Mouse (Mus musculus): Measurements from ENCODE around the gene Fbxo46. TPM values are rescaled to one million over a fixed set of nuclear protein-coding genes. Genes with fewer than 3 reads are reported as not detected.

The Fbxo46 gene
- polyA plus RNA-seq, 1 experiment from 2014 or later: 16.3 TPM

MicroRNAs encoded within 50 kb of the gene (microRNA counts, 519-probe panel; counts per million panel counts)
- microRNA mmu-miR-330: 2,049 counts per million, percentile 18 among the panel's probes with 10 or more counts

Small RNA genes within 50 kb of the gene (microRNA-seq; reads per million reads assigned to microRNA genes)
- gene Mir3100 (not detected), gene Mir330 (157 reads per million, percentile 62 among the genes with 10 or more reads in this experiment)

Other genes with a start within 250 kb of the Fbxo46 start
- 2.3 and 4.8 TPM in 2 replicates for gene Pglyrp1, start 248.5 kb upstream of the Fbxo46 start, polyA plus RNA-seq (2015; fragmentation: Nextera tagmentation; extraction: Ambion mirVana)
- gene Ccdc61, start 209.4 kb upstream of the Fbxo46 start, polyA plus RNA-seq (2015; fragmentation: Nextera tagmentation; extraction: Ambion mirVana): 27.7 and 28.9 TPM in 2 replicates
- gene Nova2, start 194.0 kb upstream of the Fbxo46 start, polyA plus RNA-seq (2015; fragmentation: Nextera tagmentation; extraction: Ambion mirVana): 0.67 and 0.93 TPM in 2 replicates
- not detected in 2 replicates for gene Nanos2, start 132.5 kb upstream of the Fbxo46 start, polyA plus RNA-seq (2015; fragmentation: Nextera tagmentation; extraction: Ambion mirVana)
- 3.5 and 3.9 TPM in 2 replicates for gene Mypop, start 128.6 kb upstream of the Fbxo46 start, polyA plus RNA-seq (2015; fragmentation: Nextera tagmentation; extraction: Ambion mirVana)
- gene Irf2bp1, start 115.8 kb upstream of the Fbxo46 start, polyA plus RNA-seq (2015; fragmentation: Nextera tagmentation; extraction: Ambion mirVana): 21.4 and 24.1 TPM in 2 replicates
- gene Foxa3, start 96.3 kb upstream of the Fbxo46 start, polyA plus RNA-seq (2015; fragmentation: Nextera tagmentation; extraction: Ambion mirVana): 1.2 and 1.3 TPM in 2 replicates
- gene Sympk, start 95.5 kb upstream of the Fbxo46 start, polyA plus RNA-seq (2015; fragmentation: Nextera tagmentation; extraction: Ambion mirVana): 34.3 and 38.4 TPM in 2 replicates
- gene Rsph6a, start 65.2 kb upstream of the Fbxo46 start, polyA plus RNA-seq (2015; fragmentation: Nextera tagmentation; extraction: Ambion mirVana): not detected in 2 replicates
- 15.4 and 18.7 TPM in 2 replicates for gene Dmwd, start 43.6 kb upstream of the Fbxo46 start, polyA plus RNA-seq (2015; fragmentation: Nextera tagmentation; extraction: Ambion mirVana)
- gene Dmpk, start 36.0 kb upstream of the Fbxo46 start, polyA plus RNA-seq (2015; fragmentation: Nextera tagmentation; extraction: Ambion mirVana): 18.1 and 24.7 TPM in 2 replicates
- gene Six5, start 25.3 kb upstream of the Fbxo46 start, polyA plus RNA-seq (2015; fragmentation: Nextera tagmentation; extraction: Ambion mirVana): 8.0 and 10.1 TPM in 2 replicates
- gene Gm4969, start 1.5 kb upstream of the Fbxo46 start, polyA plus RNA-seq (2015; fragmentation: Nextera tagmentation; extraction: Ambion mirVana): 2.9 and 3.4 TPM in 2 replicates
- 13.5 and 14.4 TPM in 2 replicates for gene Qpctl, start 29.4 kb downstream of the Fbxo46 start, polyA plus RNA-seq (2015; fragmentation: Nextera tagmentation; extraction: Ambion mirVana)
- 157 and 162 TPM in 2 replicates for gene Snrpd2, start 29.9 kb downstream of the Fbxo46 start, polyA plus RNA-seq (2015; fragmentation: Nextera tagmentation; extraction: Ambion mirVana)
- gene Gipr, start 46.3 kb downstream of the Fbxo46 start, polyA plus RNA-seq (2015; fragmentation: Nextera tagmentation; extraction: Ambion mirVana): 0.76 and 1.0 TPM in 2 replicates
- gene Eml2, start 56.6 kb downstream of the Fbxo46 start, polyA plus RNA-seq (2015; fragmentation: Nextera tagmentation; extraction: Ambion mirVana): 9.5 and 16.8 TPM in 2 replicates
- 2.7 and 3.3 TPM in 2 replicates for gene Gpr4, start 92.7 kb downstream of the Fbxo46 start, polyA plus RNA-seq (2015; fragmentation: Nextera tagmentation; extraction: Ambion mirVana)
- 38.8 and 40.5 TPM in 2 replicates for gene Opa3, start 108.5 kb downstream of the Fbxo46 start, polyA plus RNA-seq (2015; fragmentation: Nextera tagmentation; extraction: Ambion mirVana)
- gene Vasp, start 152.0 kb downstream of the Fbxo46 start, polyA plus RNA-seq (2015; fragmentation: Nextera tagmentation; extraction: Ambion mirVana): 87.4 and 89.8 TPM in 2 replicates
- 0.13 TPM in 1 of 2 replicates, not detected in the other for gene Ppm1n, start 160.2 kb downstream of the Fbxo46 start, polyA plus RNA-seq (2015; fragmentation: Nextera tagmentation; extraction: Ambion mirVana)
- 8.3 and 9.2 TPM in 2 replicates for gene Rtn2, start 162.8 kb downstream of the Fbxo46 start, polyA plus RNA-seq (2015; fragmentation: Nextera tagmentation; extraction: Ambion mirVana)
- 0.09 and 0.26 TPM in 2 replicates for gene Fosb, start 190.2 kb downstream of the Fbxo46 start, polyA plus RNA-seq (2015; fragmentation: Nextera tagmentation; extraction: Ambion mirVana)
- 85.7 and 87.2 TPM in 2 replicates for gene Ercc1, start 224.9 kb downstream of the Fbxo46 start, polyA plus RNA-seq (2015; fragmentation: Nextera tagmentation; extraction: Ambion mirVana)
- 27.0 and 28.3 TPM in 2 replicates for gene Cd3eap, start 239.6 kb downstream of the Fbxo46 start, polyA plus RNA-seq (2015; fragmentation: Nextera tagmentation; extraction: Ambion mirVana)
- gene Ppp1r13l, start 239.9 kb downstream of the Fbxo46 start, polyA plus RNA-seq (2015; fragmentation: Nextera tagmentation; extraction: Ambion mirVana): 5.5 and 5.8 TPM in 2 replicates